Mouse (Mus musculus): ENCODE results near the gene Ust.
"Not testable (repeated sequence)": the region's sequence is repeated elsewhere in the genome, so short reads cannot be mapped to it uniquely, and the experiment has no call there.

Ust gene

DNA sequence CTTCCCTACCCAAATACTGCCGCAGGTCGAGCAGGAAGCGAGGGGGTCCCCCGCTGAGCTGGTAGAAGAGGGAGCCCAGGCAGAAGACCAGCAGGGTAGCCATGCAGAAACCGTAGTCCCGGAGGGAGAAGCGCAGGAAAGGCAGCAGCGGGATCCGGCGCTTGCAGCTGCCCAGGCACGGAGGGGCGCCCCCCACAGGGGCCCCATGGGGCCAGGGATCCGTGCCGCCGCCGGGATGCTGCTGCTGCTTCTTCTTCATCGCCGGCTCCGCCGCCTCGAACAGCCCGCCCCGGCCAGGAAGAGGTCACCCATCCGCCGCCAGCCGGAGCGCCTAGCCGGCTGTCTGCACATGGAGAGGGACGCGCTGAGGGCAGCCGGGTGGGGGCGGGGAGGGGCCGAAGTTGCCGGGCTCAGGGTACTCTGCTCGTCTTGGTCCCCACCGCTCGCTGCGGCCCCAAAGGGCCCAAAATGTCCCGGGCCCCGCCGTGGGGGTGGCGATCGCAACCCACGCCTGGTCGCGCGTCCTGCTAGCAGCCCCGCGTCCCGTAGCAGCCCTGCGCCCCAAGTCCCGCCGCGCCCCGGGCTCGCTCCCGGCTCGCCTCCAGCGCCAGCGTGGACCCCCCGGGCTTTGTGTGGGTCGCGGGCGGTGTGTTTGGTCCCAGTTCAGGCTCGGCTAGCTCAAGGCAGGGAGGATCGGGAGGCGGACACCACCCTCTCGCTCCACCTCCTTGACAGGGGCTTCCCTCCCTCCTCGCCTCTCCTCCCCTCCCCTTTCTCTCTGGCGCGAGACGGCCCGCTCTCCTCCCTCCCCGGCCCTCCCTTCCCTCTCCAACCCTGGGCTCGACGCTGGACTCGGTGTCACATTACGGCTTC is at the start of gene Ust:
Gene Ust (minus strand): TSS at position 685 of the 873 bp plus-strand sequence.
- peak; percentile 93 for DNase-seq (ENCODE audit: low spot score)

DNA sequence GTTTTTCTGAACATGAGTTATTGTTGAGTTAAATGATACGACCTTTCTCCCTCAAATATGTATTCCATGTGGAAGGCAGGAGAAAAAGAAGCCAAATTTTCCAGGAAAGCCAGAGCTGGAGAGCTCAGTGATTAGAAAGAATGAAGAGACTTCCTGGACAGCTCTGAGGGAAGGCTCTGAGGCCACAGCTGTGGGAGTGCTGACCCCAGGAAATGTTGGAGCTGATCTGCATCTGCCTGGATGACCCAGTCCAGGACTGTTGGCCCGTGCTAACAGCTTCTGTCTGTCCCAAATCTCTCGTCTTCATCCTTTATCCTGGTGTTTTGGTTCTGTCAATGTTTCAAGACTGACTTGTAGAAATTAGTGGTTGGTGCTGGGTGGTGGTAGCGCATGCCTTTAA is 42.7 kb upstream of the Ust start:
- DNase-seq (ENCODE audit: low spot score): no peak

DNA sequence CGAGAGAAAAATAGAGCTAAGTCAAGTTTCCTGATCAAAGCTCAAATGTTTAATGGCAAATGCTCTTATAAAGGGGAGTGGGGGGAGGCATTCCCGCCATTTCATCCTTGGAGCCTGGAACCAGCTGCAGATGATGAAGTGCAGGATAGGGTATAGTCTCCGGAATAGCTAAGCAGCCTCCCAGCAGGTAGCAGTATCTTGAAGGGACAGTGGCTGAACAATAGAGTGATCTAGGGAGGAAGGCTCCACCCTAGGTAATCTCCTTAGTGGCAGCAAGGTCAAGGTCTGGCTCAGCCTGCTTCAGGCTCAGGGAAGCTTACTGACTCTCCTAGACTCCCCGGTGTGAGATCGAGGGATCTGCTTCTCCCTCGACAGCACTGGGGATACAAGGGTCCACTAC is 40.9 kb upstream of the Ust start:
- DNase-seq (ENCODE audit: low spot score): not testable (repeated sequence)

DNA sequence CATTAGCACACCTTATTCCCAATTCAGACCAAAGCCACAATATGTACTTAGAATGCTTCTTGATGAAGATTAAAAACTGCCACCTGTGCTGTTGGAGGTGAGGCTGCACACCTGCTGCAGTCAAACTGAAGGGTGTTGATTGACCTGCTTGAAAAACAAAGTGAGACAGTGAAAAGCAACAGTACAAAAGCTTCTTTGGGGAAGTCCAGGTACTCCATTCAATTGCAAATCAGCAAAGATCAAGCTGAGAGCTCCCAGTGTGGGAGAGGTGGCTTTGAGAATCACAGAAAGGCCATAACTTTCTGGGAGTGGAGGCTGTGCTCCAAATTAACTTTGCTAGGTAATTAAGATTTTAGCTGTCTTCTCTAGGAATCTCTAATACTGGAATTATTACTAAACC is 33.6 kb upstream of the Ust start:
- not testable (repeated sequence) for DNase-seq (ENCODE audit: low spot score)

DNA sequence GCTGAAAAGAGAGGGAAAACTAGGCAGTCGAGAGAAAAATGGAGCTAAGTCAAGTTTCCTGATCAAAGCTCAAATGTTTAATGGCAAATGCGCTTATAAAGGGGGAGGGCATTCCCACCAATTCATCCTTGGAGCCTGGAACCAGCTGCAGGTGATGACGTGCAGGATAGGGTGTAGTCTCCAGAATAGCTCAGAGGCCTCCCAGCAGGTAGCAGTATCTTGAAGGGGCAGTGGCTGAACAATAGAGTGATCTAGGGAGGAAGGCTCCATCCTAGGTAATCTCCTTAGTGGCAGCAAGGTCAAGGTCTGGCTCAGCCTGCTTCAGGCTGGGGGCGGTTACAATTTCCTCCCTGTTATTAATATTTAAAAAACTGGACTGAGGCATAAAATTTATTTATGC is 33.0 kb upstream of the Ust start:
- not testable (repeated sequence) for DNase-seq (ENCODE audit: low spot score)

DNA sequence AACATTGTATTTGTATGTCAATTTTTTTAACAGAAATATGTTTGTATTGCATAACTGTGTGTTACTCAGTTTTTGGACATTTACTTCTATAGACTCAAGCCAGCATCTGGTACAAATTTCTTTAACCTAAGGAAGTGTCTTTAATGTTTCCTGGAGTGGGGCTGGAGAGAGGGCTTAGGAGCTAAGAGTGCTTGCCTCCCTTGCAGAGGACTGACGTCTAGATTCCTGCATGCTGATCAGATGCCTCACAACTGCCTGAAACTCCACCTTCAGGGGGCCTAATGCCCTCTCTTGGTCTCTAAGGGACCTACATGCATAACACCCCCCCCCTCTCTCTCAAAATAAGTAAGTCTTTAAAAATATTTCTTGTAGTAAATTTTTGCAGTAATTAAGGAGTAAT is 22.9 kb upstream of the Ust start:
- DNase-seq (ENCODE audit: low spot score): no peak

DNA sequence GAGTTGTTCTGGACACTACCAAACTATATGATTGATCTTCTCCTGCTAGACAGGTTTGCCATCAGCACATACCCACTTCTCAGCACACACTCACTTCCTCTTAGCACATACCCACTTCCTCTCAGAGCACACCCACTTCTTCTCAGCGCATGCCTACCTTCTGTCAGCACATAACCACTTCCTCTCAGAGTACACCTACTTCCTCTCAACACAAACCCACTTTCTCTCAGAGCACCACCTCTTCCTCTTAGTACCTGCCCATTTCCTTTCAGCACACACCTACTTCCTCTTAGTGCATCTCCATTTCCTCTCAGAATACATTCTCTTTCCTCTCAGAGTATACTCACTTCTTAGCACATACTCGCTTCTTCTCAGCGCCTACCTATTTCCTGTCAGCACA is 16.8 kb upstream of the Ust start:
- no peak for DNase-seq (ENCODE audit: low spot score)

DNA sequence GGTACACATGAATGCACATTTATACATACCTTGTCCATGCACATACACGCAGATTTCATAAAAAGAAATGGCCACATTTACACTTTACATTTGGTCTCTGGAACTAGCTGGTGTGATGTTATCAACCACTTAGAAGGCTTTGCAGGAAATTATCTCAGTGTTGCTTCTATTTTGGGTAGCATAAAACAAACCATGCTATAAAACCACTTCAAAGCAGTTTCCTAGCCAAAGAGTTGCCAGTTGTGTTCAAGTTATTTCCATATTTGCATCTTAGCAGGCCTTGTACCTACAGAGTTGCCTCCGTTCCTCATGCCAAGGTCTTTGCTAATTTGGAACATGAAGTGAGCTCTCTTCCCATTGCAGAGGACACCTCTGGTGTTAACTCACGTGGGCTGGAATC is 13.0 kb upstream of the Ust start:
- DNase-seq (ENCODE audit: low spot score): no peak

DNA sequence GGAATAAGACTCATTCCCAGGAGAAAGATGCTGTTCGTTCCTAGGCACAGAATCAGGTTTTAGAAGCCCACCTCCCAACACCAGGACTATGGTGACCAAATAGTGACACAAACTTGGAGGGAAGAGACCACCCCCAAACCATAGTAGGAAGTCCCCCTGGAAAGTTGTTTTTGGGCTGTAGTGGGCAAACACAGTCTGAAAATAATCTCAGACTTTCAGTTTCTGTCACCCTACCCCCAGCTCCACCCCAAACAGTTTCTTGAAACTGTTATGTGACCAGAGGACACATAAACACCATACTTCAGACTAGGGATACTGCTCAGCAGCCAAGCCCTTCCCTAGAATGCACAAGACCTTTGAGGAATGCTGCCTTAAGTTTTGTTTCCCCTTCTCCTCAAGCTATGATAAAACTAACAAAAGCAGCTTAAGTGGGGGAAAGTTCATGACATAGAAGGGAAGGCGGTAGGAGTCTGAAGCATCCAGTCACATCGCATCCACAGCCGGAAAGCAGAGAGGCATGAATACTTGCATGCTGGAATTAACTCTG is 12.0 kb upstream of the Ust start:
- no peak for DNase-seq (ENCODE audit: low spot score)

DNA sequence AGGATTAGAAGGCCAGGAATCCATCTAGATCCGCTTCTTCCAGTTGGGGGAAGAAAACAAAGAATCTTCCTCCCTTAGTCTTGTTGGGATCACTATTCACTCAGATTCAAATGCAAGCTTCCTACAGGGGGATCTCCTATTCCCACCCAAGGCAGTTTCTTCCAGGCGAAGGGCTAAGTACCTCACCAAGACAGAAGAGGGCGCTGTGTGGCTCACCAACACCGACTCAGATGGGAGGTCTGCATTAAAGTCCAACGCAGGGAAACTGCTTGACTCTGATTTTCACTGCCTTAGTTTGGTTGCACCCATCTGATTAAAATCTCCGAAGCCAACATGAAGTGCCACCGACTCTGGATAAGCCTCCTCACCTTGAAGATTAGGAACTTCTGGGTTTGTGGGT is 10.5 kb upstream of the Ust start:
- DNase-seq (ENCODE audit: low spot score): peak; percentile 71

DNA sequence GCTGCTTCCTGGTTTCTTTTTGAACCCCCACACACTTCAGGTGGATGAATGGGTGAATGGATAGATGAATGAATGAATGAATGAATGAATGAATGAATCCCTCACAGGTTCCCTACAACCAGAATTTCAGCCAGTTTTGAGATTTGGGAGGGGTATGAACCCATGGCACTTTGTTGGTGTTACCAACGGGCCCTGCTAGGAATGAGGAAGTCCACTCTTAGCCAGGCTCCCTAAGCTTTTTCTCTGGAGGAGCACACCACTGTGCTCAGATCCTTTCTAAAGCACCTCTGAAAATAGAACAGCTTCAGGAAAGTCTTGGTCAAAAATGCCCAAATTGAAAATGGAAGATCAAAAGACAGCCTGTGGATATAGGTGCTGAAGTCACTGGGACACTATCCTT is 6.7 kb upstream of the Ust start:
- DNase-seq (ENCODE audit: low spot score): no peak

DNA sequence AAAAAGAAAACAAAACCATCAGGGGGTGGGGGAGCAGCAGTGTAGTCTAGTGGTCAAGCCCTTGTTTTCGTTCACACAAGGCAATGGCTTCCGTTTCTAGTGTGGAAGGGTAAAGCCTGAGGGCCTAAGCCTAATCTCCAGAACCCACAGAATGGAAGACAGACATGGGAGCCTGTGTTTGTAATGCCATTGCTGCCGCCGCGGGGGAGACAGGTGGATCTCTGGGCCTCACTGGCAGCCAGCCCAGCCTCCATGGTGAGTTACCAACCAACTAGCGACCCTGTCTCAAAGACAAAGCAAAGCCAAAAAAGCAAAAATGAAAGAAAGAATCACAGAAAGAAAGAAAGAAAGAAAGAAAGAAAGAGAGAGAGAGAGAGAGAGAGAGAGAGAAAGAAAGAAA is 2.9 kb upstream of the Ust start:
- DNase-seq (ENCODE audit: low spot score): no peak

DNA sequence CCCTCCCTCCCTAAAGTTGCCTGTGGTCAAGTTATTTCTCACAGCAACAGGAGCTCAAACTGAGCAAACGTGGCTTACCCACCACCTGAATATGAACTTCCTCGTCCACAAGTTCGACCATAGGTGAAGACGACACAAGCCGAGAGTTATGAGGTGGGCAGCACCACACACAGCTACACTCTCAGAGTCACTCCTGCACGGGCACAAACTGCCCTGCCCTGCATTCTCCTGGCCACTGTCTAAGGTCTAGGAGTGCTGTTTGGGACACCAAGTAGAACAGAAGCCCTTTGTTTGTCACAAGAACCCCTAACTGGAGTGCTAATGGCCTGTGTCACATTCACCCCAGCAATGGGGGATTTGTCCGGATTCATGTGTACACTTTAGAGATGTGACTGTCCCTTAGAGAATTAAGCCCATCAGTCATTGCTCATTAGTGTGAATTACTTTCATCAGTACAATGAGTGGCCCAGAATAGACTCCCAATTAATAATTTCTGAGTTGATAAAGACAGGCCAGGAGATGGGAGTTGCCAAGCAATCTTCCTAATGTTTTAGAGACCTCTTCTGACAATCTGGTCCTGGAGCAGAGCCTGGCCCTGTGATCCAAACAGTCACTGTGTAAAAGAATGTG is 2.3 kb upstream of the Ust start:
- DNase-seq (ENCODE audit: low spot score): no peak

DNA sequence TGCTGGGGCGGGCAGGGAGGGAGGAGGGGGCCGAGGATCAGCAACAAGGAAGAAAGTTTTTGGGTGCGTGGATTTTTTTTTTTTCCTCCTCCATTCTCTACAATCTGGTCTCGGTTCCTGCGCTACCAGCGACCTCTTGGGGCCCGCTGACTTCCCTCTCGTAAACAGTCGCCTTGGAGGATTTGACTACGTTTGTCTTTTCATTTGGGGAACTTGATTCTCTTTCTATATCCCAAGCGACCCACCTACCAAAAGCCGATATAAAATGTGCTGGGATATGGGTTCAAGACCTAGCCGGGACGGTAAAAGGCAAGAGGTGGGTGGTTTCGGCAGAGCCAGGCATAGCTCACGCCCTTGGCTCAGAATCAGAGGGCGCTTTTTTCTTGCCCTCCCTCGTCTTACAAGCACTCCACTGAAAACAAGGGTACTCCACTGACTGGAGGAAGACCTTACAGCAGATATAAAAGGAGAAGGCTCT is 428 bp upstream of the Ust start:
- no peak for DNase-seq (ENCODE audit: low spot score)

DNA sequence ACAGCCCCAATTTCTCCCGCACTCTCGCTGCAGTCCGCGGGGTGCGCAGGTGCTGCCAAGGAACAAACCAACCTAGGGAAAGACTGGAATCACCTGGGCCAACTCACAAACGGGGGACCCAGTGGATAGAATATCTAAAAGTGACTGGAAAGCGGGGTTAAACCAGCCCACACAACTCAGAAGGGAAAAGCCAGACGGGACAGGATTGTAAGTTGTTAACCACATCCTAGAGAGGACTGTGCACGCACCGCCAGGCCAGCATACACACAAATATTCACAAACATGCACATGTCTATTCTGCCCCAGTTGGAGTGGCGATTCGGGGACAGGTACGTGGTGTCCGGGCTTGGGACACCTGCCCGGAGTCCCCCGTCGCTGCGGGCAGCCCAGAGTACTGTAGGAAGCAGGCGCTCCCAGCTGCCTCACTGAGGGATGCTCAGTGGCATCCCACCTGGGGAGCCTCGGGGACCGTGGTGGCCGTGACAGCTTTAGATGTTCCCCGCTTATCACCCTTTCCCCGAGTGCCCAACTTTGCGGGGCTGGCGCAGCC is 959 bp downstream of the Ust start:
- DNase-seq (ENCODE audit: low spot score): no peak

DNA sequence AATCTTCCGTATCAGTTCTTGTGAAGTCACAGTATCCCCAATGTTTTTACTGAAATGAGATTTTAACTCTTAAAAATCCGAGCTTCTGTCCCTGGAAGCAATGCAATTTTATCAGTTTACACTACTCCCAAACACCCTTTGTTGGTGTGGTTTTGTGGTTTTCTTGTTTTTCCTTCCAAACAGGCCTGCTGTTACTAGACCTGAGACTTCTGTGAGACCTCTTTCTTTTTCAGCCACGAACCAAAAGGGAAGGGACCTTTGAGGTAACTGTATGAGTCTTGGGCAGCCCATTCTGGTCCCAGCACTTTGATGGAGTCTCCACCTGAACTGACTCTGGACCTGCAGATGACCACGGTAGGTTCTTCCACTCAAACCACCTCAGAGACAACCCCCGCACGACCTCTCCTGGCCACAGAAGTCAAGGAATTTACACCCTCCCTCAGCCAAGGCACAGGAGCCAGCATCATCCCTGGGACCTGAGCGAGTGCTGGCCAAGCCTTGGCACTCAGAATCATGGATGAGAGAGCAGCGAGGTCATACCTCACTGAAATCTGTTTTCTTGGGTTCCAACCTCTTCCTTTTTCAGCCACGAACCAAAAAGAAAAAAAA is 1.6 kb downstream of the Ust start:
- peak; percentile 45 for DNase-seq (ENCODE audit: low spot score)

DNA sequence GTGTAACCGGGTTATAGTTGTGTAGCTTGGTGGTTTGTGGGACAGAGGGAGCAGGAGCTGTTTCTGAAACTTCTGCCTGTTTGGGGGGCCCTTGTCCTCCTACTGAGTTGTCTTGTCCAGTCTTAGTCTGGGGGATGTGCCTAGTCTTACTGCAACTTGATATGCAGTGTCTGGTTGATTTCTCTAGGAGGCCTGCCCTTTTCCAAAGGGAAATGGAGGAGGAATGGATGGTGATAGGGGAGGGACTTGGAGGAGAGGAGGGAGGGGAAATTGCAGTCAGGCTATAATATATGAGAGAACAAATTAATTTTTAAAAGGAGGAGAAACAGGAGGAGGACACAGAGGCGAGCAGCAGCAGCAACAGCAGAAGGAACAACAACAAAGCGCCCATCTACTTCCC is 4.9 kb downstream of the Ust start:
- no peak for DNase-seq (ENCODE audit: low spot score)

DNA sequence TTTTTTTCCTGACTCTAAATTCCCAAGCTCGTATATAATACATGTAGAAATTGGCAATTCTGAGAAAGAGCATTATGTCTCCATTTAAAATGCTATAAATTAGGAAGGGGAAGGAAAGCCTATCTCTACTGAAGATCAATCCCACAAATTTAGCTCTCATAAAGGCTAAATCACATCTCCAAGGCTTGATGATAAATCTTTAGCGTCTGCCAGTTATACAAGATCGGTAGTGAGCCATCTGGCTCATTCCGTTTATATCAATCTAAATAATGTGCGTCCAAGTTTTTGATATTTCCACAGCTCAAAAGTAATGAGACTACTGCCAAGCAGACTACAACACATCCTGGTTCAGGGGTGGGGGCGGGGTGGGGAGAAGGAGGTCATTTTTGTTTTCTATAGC is 6.4 kb downstream of the Ust start:
- DNase-seq (ENCODE audit: low spot score): no peak

DNA sequence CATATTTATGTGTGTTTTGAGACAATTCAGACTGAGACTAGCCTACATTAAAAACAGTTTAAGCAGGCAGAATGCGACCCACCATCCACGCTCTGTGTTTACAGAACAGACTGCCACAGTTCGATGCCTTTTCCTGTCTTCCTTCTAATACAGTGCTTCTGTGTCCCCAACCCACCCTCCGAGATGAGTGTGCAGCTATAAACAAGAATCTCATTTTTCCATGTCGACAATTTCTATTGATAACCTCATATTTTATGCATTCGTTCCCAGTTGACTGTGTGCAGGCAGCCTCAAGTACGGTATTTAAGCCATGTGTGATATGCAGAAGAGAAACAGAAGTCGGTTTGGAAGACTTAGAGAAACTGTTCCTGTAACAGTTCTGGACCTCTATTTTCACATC is 6.9 kb downstream of the Ust start:
- no peak for DNase-seq (ENCODE audit: low spot score)

DNA sequence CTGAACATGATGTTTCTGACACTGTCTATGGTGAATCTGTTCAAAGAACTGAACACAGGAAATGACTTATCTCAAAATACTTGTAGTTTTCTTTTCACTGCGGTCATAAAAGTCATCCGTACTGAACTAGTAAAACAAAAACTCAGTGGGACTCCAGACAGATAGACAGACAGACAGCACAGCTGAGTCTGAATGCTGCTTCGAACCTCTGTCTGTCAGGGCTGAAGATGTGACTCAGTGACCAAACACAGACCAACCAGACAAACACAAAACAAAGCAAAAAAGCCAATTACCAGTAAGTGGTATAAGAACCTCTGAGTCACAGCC is 12.4 kb downstream of the Ust start:
- DNase-seq (ENCODE audit: low spot score): no peak

DNA sequence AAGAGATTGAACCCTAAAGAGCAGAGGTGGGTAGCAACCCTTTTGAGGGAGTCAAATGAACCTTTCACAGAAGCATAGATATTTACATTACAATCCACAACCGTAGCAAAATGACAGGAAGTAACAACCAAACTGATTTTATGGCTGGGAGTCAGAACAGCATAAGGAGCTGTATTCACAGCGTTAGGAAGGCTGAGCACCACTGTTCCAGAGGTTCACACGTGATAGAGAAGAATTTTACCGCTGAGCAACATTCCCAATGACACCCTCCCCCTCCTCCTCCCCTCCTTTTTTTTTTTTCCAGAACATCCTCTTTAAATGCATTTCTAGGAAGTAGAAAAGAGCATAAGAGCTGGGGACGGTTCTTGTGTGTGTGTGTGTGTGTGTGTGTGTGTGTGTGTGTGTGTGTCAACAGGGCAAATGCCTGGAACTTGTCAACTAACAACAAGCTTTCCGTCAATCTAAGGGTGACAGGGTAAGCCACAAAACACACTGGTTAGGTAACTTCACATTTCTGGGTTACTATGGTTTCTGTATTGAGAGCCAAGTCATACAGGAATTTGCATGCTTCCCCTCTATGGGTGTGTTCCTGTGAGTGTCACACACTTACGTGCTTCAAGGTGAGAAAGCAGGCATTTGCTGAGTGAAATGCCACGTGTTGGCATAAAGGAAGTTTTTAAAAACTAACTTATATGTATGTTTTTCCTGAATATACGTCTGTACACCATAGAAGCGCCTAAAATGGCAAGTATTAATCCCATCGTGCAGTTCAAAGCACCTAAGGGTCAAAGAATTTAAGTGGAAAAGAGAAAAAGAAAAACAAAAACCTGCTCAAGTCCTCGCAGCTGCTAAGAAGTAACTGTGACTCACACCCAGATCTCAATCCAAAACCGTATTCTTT is 13.0 kb downstream of the Ust start:
- DNase-seq (ENCODE audit: low spot score): no peak

DNA sequence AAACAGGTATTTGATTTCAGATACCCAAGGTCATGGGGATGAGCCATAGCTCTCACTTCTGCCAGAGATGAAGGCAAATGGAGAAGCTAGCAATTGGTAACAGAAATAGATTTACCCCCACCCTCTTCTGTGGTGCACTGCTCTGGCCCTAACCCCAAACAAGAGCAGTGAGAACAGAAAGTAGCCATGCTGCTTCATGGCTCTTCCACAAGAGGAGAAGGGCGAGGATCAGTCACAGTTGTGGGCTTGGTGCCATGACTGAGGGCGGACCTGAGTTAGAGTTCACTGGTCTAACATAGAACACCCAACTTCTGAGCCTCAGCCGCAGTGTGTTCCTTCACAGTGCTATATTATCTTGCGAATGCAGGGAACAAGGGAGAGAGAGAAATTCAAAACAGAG is 13.8 kb downstream of the Ust start:
- DNase-seq (ENCODE audit: low spot score): no peak

All from embryo, embryonic 10 days (tissue).